Mouse (Mus musculus) heart, adult 11 months (tissue): ENCODE measurements at regions not wholly inside any gene's neighbourhood (a gene's known extent, or its start where the extent isn't known, plus 50 kb on each side); places are given as distances from the start of the nearest gene placed in this dataset.
A peak's percentile ranks its signal among the peaks of the same experiment; 100 is the strongest.
"Not testable (repeated sequence)": the region's sequence is repeated elsewhere in the genome, so short reads cannot be mapped to it uniquely, and the experiment has no call there.

Experiments
- DNase-seq: peaks from one replicate; pipeline ENCODE4 v3.0.0; 2022

GRCm38 (mm10) chr1:128535537-128536150, 56.4 kb downstream of the Cxcr4 start:
- peak; percentile 73 for DNase-seq

DNA sequence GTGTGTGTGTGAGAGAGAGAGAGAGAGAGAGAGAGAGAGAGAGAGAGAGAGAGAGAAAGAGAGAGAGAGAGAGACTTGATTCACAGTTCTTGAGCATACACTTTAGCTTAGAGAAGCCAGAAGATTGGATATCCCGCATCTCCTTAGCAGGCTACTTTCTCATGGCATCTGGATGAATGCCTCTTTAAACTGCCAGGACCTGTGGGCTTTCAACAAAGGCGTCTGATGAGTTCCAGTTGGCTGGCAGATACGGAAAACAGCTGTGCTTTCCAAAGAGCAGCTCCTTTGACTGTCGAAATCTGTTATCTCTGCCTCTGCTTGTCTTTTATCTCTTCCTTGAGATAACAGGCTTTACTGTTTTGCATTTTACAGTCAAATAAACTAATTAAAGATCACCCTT, 59.5 kb downstream of the Cxcr4 start:
- DNase-seq: peak; percentile 55

GRCm38 (mm10) chr1:128529808-128530545, 62.1 kb downstream of the Cxcr4 start:
- peak; percentile 25 for DNase-seq

GRCm38 (mm10) chr1:128519234-128519633, 72.9 kb downstream of the Cxcr4 start:
- DNase-seq: peak; percentile 7

DNA sequence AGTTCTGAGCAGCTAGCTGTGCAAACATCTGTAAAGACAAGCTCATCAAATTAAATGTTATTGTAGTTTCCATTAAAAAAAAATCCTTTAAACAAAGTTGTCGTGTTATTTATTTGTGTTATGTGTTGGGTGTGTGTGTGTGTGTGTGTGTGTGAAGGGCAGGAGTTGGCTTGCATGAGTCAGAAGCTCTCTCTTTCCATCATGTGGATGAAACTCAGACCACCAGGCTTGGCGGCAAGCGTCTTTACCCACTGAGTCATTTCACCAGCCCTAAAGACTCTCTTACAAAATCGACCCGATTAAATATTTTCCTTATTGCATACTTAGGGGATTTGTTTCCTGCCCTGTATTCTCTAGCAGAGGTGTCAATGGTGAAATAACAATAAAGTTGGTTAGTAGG, 73.6 kb downstream of the Cxcr4 start:
- DNase-seq: peak; percentile 29

GRCm38 (mm10) chr1:128517351-128517750, 74.7 kb downstream of the Cxcr4 start:
- DNase-seq: peak; percentile 74

GRCm38 (mm10) chr1:128514327-128514726, 77.8 kb downstream of the Cxcr4 start:
- no peak for DNase-seq

GRCm38 (mm10) chr1:128513911-128514310, 78.2 kb downstream of the Cxcr4 start:
- peak; percentile 59 for DNase-seq

DNA sequence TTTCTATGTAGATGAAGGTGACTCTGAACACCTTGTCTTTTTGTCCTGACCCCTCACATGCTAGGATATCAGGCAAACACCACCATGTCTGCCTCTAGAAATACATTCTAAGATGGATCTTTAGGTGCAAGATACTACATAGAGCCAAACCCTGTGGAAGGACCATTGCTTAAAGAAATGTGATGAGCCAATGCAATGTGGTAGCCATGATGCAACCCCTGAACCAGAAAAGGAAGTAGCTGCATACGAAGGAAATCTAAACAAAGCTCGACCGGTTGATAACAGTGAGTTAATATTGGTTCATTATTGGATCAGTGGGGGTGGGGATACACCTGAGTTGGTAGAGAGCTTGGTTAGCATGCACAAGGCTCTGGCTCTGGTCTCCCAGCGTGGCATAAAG, 78.9 kb downstream of the Cxcr4 start:
- DNase-seq: no peak

- peak; percentile 35 for DNase-seq
Measured at GRCm38 (mm10) chr1:128508816-128509461, 83.2 kb downstream of the Cxcr4 start.

- peak; percentile 78 for DNase-seq
Measured at GRCm38 (mm10) chr1:128506551-128507313, 85.4 kb downstream of the Cxcr4 start.

GRCm38 (mm10) chr1:128504371-128504770, 87.2 kb upstream of the Dars start:
- peak; percentile 45 for DNase-seq

DNA sequence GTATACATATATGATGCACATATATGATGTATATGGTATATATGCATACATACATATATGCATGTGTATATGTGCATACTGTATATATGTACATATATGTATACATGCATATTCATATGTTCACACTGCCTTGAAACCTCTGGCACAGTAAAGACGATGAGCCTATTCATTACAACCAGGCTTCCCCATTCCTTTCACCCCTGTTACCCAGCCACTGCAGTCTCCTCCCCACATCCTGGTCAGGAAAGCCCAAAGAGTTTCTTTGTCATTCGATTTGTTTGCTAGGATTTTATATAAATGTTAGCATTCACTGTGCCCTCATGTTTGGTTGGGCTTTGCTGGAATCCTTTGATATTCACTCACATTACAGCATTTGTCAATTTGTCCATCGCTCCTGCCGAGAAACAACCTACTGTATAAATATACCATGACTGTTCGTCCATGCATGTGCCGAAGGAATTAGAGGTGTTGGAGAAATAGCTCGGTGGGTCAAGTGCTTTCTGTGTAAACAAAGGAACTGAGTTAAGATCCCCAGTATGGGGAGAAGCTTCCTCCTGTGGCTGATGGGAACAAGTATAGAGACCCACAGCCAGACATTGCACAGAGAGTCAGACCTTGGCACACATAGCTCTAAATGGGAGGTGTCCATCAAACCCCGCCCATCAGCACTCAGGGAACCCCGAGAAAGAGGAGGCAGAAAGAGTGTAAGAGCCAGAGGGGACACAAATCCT, 81.0 kb upstream of the Dars start:
- DNase-seq: peak; percentile 53

- peak; percentile 51 for DNase-seq
Measured at GRCm38 (mm10) chr1:128492251-128492650, 75.1 kb upstream of the Dars start.

DNA sequence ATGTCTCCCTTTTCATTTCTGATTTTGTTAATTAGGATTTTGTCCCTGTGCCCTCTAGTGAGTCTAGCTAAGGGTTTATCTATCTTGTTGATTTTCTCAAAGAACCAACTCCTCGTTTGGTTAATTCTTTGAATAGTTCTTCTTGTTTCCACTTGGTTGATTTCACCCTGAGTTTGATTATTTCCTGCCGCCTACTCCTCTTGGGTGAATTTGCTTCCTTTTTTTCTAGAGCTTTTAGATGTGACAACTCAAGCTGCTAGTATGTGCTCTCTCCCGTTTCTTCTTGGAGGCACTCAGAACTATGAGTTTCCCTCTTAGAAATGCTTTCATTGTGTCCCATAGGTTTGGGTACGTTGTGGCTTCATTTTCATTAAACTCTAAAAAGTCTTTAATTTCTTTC, 70.0 kb upstream of the Dars start:
- DNase-seq: not testable (repeated sequence)

DNA sequence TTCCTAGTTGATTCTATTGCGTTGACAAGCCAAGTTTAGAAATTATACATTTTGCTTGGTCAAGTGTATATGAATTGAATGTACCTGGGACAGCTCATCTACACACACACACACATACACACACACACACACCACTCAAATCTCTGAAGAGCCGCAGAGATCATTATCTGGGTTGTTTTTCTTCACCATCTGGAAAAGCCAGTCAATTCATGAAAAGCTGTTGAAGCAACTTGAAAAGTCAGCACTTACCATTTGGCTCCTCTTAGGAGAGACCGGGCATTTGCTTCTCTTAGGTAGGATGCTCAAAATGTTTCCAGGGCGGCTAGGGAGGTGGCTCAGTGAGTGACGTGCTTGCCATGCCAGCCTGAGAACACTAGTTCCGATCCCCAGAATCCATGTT, 61.2 kb upstream of the Dars start:
- DNase-seq: peak; percentile 61

DNA sequence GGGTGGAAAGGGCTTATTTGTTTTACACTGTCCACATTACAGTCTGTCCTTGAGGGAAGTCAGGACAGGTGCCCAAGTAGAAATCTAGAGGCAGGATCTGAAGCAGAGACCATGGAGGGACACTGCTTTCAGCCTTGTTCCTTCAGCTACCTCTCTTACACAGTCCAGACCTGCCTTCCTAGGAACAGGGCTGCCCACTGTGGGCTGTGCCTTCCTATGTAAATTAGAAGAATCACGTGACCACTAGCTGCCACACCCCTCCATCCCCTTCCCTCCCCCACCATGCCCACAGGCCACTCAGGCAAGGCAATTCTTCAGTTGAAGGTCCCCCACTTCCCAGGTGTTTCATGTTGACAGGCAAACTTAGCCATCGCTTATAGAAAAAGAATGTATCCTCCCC, 60.5 kb upstream of the Dars start:
- peak; percentile 59 for DNase-seq

DNA sequence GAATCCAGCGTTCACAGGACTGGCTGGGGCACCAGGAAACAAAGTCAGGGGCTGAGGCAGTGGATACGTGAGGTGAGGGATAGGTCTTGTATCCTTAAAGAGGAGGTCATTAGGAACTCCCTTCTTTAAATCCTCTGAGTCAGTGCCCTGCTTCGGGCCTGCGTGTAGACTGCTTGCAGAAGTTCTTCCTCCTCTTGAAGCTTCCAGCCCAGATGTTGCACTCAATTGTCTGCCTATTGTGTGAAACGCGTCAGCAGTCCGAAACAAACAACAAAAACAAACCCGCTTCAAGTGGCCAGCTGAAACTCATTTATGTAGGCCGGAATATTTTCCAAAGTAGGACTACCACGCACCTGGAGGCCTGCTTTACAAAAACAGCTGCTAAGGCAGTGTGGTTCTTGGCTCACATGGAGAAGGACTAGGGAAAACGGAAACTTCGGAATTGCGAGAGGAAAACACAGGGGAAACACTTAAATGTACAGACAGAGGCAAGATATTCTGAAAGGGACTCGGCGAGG, 55.6 kb upstream of the Dars start:
- DNase-seq: peak; percentile 95

DNA sequence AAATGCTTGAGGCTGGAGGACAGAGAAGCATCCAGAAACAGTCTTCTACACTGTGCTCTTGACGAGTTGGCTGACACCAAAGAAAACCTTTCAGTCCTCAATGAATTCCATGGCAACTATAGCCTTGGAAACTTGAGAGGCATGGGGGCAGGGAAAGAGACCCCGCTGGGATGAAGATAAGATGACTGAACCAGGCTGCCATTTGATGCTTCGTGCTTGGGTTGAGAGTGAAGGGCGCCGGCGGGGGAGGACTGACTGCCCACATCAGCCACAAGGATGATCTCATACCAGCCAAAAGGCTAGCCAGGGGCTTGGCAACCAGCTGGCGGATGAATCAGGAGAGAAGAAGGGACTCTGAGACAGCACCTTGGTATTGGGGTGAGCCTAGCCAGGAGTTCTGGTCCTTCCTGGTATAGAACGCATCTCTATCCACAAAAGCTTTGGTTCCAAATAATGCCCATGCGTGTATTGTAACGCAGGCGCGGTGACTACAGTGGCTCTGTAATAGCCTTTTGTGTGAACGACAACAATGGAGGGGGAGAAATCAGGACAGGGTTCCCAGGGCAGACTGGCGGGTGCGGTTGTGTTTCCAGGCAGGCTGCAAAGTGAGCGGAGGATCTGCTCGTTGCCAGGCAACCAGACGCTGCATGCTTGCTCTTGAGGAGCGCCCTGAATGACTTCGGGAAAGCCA, 55.0 kb upstream of the Dars start:
- peak; percentile 97 for DNase-seq

DNA sequence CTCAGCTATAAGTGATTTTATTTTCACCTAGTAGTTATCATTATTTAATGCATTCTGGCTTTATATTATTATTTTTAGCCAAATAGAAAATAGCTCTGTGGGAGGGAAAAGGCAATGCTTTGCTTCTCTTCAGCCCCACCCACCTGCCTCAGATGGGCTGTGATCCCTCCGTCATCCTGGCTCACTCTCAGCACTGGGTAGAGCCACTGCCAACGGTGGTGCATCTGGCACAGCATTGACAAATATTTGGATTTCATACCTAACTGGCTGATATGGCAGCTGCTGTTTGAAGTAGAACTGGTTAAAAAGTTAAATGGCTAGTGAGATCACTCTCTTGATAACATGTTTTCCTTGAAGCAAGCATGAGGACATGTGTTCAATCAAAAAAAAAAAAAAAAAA, 53.6 kb upstream of the Dars start:
- peak; percentile 57 for DNase-seq

GRCm38 (mm10) chr1:128469054-128469453, 51.9 kb upstream of the Dars start:
- peak; percentile 70 for DNase-seq
